Mouse (Mus musculus) fat pad, adult 2 months (tissue): Measurements from ENCODE around the gene Trim7.
"Not testable (repeated sequence)": the region's sequence is repeated elsewhere in the genome, so short reads cannot be mapped to it uniquely, and the experiment has no call there.

ENCODE experiments used
- DNase-seq: peaks from one replicate; pipeline ENCODE4 v3.0.0-alpha.2; 2011; ENCODE audit warnings: low read depth, low spot score; ENCODE audit errors: extremely low read depth

The Trim7 gene

DNA sequence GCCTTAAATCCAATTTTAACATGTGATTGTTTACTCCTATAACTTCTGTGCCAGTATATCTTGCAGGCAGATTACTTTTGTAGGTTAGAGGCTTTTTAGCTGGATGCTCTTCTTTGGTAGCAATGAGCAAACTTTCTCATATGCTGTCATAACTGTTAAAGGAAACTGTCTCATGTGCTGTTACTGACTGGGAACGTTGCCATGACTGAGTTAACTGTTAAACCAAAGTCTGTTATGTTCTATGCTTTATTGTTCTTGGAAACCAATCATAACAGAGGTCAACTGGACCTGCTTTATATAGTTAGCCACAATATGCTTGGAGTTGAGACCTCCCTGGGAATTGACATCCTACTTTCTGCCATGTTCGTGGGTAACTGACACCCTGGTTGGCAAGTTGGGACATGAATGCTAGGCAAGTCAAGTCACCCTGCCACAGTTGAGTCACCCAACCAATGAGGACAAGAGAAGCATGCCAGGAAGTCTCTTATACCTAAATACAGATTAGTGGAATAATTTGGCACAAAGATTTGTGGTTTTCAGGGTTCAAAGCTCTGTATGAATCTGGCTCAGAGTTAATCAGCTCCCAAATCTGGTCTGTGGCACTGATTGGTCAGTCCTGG lies 73.0 kb downstream of the Trim7 start:
- no peak for DNase-seq

DNA sequence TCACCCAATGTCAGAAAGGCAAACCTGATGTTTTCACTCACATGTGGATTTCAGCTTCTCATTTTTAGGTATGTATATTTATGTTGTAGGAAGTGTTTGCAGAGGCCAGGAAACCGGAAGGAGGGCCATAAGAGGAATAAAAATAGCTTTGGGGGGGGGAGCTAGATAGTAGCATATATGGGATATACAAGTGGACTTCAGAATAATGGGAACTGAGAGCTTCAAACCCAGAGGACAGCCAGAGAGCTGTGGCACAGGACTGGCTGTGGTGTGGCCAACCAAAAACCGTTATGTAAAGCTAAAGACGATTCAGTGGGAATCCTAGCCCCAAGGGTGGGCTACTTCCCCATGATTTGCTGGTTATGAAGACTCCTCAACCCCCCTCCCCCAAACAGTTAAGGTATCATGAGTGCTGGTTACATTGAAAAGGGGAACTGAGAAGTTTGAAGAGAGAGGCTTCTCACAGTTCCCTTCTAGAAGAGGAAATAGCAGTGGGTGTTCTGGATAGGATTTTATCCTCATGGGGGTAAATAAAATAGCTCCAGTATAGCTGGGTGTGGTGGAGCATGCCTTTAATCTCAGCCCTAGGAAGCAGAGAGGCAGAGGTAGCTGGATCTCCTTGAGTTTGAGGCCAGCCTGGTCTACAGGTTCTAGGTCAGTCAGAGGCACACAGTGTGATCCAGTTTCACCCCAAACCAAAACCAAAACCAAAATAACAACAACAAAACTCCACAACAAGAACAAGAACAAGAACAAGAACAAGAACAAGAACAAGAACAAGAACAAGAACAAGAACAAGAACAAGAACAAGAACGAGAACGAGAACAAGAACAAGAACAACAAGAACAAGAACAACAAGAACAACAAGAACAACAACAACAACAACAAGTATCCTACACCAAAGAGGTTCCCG lies 75.0 kb downstream of the Trim7 start:
- DNase-seq, result not testable (repeated sequence)

DNA sequence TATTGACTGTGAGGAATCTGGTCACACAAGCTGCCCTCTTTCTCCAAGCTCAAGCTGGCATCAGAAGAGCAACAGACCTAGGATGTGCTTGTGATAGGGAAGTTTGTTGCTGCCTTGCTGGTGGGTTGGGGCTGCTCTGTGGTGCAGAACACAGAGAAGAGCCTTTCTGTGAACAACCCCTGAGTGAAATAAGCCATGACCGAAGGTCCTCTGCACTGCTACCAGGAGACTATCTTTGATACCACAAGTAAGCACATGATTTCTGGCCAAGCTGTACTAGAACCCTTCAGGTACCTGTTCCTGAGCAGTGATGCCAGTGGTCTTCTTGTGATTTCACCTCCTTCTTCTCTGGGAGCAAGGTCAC lies 75.6 kb downstream of the Trim7 start:
- DNase-seq, result not testable (repeated sequence)
